In the genomic region with DNA sequence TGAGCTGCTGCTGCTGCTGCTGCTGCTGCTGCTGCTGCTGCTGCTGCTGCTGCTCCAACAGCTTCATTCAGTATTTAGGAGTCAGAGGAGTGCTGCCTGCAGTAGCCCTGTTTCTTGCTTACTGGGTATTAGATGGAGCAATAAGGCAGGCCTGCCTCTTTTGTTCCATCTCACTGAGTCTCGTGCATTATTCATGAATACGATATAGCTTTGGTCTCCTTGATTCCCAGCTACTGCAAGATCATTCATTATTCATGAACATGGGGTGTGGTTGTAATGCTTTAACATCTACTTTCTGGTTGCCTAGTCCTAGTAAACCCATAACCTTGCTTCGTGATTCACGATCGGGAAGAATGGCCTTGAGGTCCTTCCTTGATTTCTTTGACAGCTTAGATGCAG, we compare ENCODE assay signal across 9 mouse cellular contexts. TPM values are rescaled to one million over a fixed set of nuclear protein-coding genes. Genes with fewer than 3 reads are reported as not detected.
DNase-seq lines count a peak whose midpoint lies in the region; ATAC-seq and TF ChIP-seq lines count a peak whose summit lies in the region.
"Had no signal": no experiment of that assay in that cellular context is flagged by ENCODE, and none has a peak within 500 bp of the region (broad histone marks: within the 10 kb centered on the region; RNA-seq: fewer than 3 reads in every experiment).

No protein-coding gene starts in this region.

- no peak for TF ChIP-seq POLR2A in ES-Bruce4 (IDR thresholded peaks at IDR 0.05; ENCODE audit: insufficient read depth, low read length)

- peaks cover 5% of the 10 kb centered on the region; the same call in 1 of the 2 replicates for H3K4me1 ChIP-seq in heart, embryonic 11.5 days (ENCODE audit: control insufficient read depth, insufficient read depth, low read length)
- H3K4me1 ChIP-seq in ES-Bruce4 (ENCODE audit: control insufficient read depth, insufficient read depth, low read length): no peaks in the 10 kb centered on the region
- no peaks in the 10 kb centered on the region for H3K4me1 ChIP-seq in forebrain, embryonic 11.5 days (replicated peaks; ENCODE audit: control insufficient read depth, insufficient read depth, low read length)
- H3K4me1 ChIP-seq in midbrain, embryonic 10.5 days: peaks cover 18% of the 10 kb centered on the region

- no peak overlapping the region for H3K27ac ChIP-seq in heart, embryonic 11.5 days (ENCODE audit: low read depth, low read length)
- H3K27ac ChIP-seq in ES-Bruce4 (ENCODE audit: insufficient read depth, low read length): peak overlapping the region; percentile 76
- peak overlapping the region; percentile 70 for H3K27ac ChIP-seq in forebrain, embryonic 11.5 days (ENCODE audit: low read depth, low read length)
- H3K27ac ChIP-seq in midbrain, embryonic 10.5 days (replicated peaks): peak overlapping the region; percentile 91

- no peak for TF ChIP-seq EP300 in ES-Bruce4 (IDR thresholded peaks at IDR 0.05; ENCODE audit: insufficient read depth, low read depth, low read length)

- WGBS in heart, embryonic 11.5 days (ENCODE audit: insufficient replicate concordance): 26% methylated on average over 5 of the region's 5 CpGs
- WGBS in forebrain, embryonic 11.5 days: 29% methylated on average over 5 of the region's 5 CpGs
- WGBS in midbrain, embryonic 10.5 days: 30% methylated on average over 5 of the region's 5 CpGs

- intact Hi-C loops in heart, postnatal 25 days (cut with DNase I): loop anchor here (5.0 kb wide), 3 partner anchors 110 to 285 kb away; no protein-coding TSS in a partner anchor

- DNase-seq in heart, postnatal 25 days (ENCODE audit: low spot score): no peak
- no peak for DNase-seq in forebrain, embryonic 11.5 days (ENCODE audit: low spot score)
- peak; percentile 13 for DNase-seq in midbrain, embryonic 10.5 days (ENCODE audit: low spot score)
- no peak for DNase-seq in adrenal gland, postnatal 4 days (ENCODE audit: low spot score in 2 of 2)
- DNase-seq in urinary bladder, postnatal 25 days (ENCODE audit: low spot score): no peak
- DNase-seq in adrenal gland, postnatal 10 days: no peak

- no peak for TF ChIP-seq CTCF in ES-Bruce4 (IDR thresholded peaks at IDR 0.05; ENCODE audit: low read depth, low read length)

- H3K9me3 ChIP-seq in heart, embryonic 11.5 days (replicated peaks; ENCODE audit: control insufficient read depth, low read length): no peaks in the 10 kb centered on the region
- no peaks in the 10 kb centered on the region for H3K9me3 ChIP-seq in ES-Bruce4 (replicated peaks; ENCODE audit: control insufficient read depth, insufficient read depth, low read length, poor library complexity, severe bottlenecking)
- H3K9me3 ChIP-seq in forebrain, embryonic 11.5 days (ENCODE audit: control insufficient read depth, low read length): no peaks in the 10 kb centered on the region
- H3K9me3 ChIP-seq in midbrain, embryonic 10.5 days (replicated peaks): no peaks in the 10 kb centered on the region; the same call in 1 of the 2 replicates
- H3K9me3 ChIP-seq: limb, embryonic 15.5 days had no signal

- no peak overlapping the region for H3K4me2 ChIP-seq in heart, embryonic 11.5 days
- H3K4me2 ChIP-seq in forebrain, embryonic 11.5 days (ENCODE audit: low read depth, low read length, severe bottlenecking): no peak overlapping the region

- H3K9ac ChIP-seq in heart, embryonic 11.5 days (ENCODE audit: low read depth, low read length): no peak overlapping the region
- H3K9ac ChIP-seq in ES-Bruce4 (ENCODE audit: low read depth, poor library complexity, severe bottlenecking): no peak overlapping the region
- H3K9ac ChIP-seq in forebrain, embryonic 11.5 days (ENCODE audit: low read length): no peak overlapping the region

- peak overlapping the region; percentile 72; the same call in 1 of the 2 replicates for H3K4me3 ChIP-seq in heart, embryonic 11.5 days (ENCODE audit: low read depth, low read length)
- no peak overlapping the region for H3K4me3 ChIP-seq in ES-Bruce4 (ENCODE audit: low read depth, low read length)
- peak overlapping the region; percentile 56; the same call in 1 of the 2 replicates for H3K4me3 ChIP-seq in forebrain, embryonic 11.5 days (ENCODE audit: low read depth, low read length)
- peak overlapping the region; percentile 69 for H3K4me3 ChIP-seq in midbrain, embryonic 10.5 days

- H3K27me3 ChIP-seq in heart, embryonic 11.5 days (ENCODE audit: control insufficient read depth, insufficient read depth, low read length): no peaks in the 10 kb centered on the region
- no peaks in the 10 kb centered on the region for H3K27me3 ChIP-seq in ES-Bruce4 (ENCODE audit: control insufficient read depth, insufficient read depth, low read length, poor library complexity, severe bottlenecking)
- no peaks in the 10 kb centered on the region for H3K27me3 ChIP-seq in forebrain, embryonic 11.5 days (ENCODE audit: control insufficient read depth, insufficient read depth, low read length)
- no peaks in the 10 kb centered on the region for H3K27me3 ChIP-seq in midbrain, embryonic 10.5 days (ENCODE audit: low read depth, poor library complexity, severe bottlenecking)
- H3K27me3 ChIP-seq: limb, embryonic 15.5 days had no signal

- ATAC-seq in heart, embryonic 11.5 days (replicated peaks; ENCODE audit: insufficient number of reproducible peaks, low FRiP score, low TSS enrichment): no peak
- peak; percentile 68 for ATAC-seq in forebrain, embryonic 11.5 days (replicated peaks; ENCODE audit: low FRiP score)

- no peaks in the 10 kb centered on the region for H3K36me3 ChIP-seq in heart, embryonic 11.5 days (ENCODE audit: control insufficient read depth, insufficient read depth, low read length)
- peaks cover 16% of the 10 kb centered on the region for H3K36me3 ChIP-seq in ES-Bruce4 (ENCODE audit: control insufficient read depth, insufficient read depth, low read length, poor library complexity, severe bottlenecking)
- no peaks in the 10 kb centered on the region for H3K36me3 ChIP-seq in forebrain, embryonic 11.5 days (ENCODE audit: control insufficient read depth, insufficient read depth, low read length)
- peaks cover 28% of the 10 kb centered on the region for H3K36me3 ChIP-seq in midbrain, embryonic 10.5 days

RNA-seq across cellular contexts. Expression of a gene that starts 4.2 kb away (rescaled TPM):
- 165 and 182 TPM in 2 replicates for polyA plus RNA-seq in heart, embryonic 11.5 days (2014; fragmentation: Nextera tagmentation; extraction: Ambion mirVana)
- 100 to 1,000 TPM; 205 to 246 TPM for total RNA-seq in heart, postnatal 25 days (2021)
- polyA plus RNA-seq in ES-Bruce4 (2011; ENCODE audit: insufficient read depth, insufficient read length, low read depth, missing spikeins): 387 and 391 TPM in 2 replicates
- polyA plus RNA-seq in forebrain, embryonic 11.5 days (2014; fragmentation: Nextera tagmentation; extraction: Ambion mirVana): 294 and 300 TPM in 2 replicates
- polyA plus RNA-seq in midbrain, embryonic 10.5 days (2016; fragmentation: Nextera tagmentation; extraction: Ambion mirVana): 261 and 308 TPM in 2 replicates
- total RNA-seq in adrenal gland, postnatal 4 days (2021): 100 to 1,000 TPM; 348 to 400 TPM
- total RNA-seq in adrenal gland, postnatal 10 days (2021): 100 to 1,000 TPM; 307 to 320 TPM

RNA-seq across cellular contexts. Expression of a gene that starts 25.4 kb away (rescaled TPM):
- 77.1 and 89.3 TPM in 2 replicates for polyA plus RNA-seq in heart, embryonic 11.5 days (2014; fragmentation: Nextera tagmentation; extraction: Ambion mirVana)
- 100 to 1,000 TPM; 133 to 152 TPM for total RNA-seq in heart, postnatal 25 days (2021)
- polyA plus RNA-seq in ES-Bruce4 (2011; ENCODE audit: insufficient read depth, insufficient read length, low read depth, missing spikeins): 83.3 and 94.9 TPM in 2 replicates
- 117 and 123 TPM in 2 replicates for polyA plus RNA-seq in forebrain, embryonic 11.5 days (2014; fragmentation: Nextera tagmentation; extraction: Ambion mirVana)
- 117 and 129 TPM in 2 replicates for polyA plus RNA-seq in midbrain, embryonic 10.5 days (2016; fragmentation: Nextera tagmentation; extraction: Ambion mirVana)
- 100 to 1,000 TPM; 173 to 185 TPM for total RNA-seq in adrenal gland, postnatal 4 days (2021)
- total RNA-seq in adrenal gland, postnatal 10 days (2021): 100 to 1,000 TPM; 145 to 183 TPM

RNA-seq across cellular contexts. Expression of a gene that starts 41.4 kb away (rescaled TPM):
- polyA plus RNA-seq in heart, embryonic 11.5 days (2014; fragmentation: Nextera tagmentation; extraction: Ambion mirVana): 40.7 and 53.7 TPM in 2 replicates
- total RNA-seq in heart, postnatal 25 days (2021): 1 to 10 TPM; 4.3 to 6.5 TPM
- polyA plus RNA-seq in ES-Bruce4 (2011; ENCODE audit: insufficient read depth, insufficient read length, low read depth, missing spikeins): 50.9 and 52.2 TPM in 2 replicates
- polyA plus RNA-seq in forebrain, embryonic 11.5 days (2014; fragmentation: Nextera tagmentation; extraction: Ambion mirVana): 69.5 and 74.3 TPM in 2 replicates
- 66.8 and 80.9 TPM in 2 replicates for polyA plus RNA-seq in midbrain, embryonic 10.5 days (2016; fragmentation: Nextera tagmentation; extraction: Ambion mirVana)
- 10 to 100 TPM; 49.7 to 53.2 TPM for total RNA-seq in adrenal gland, postnatal 4 days (2021)
- 10 to 100 TPM; 18.9 to 28.3 TPM for total RNA-seq in adrenal gland, postnatal 10 days (2021)

RNA-seq across cellular contexts. Expression of a gene that starts 44.9 kb away (rescaled TPM):
- 307 and 308 TPM in 2 replicates for polyA plus RNA-seq in heart, embryonic 11.5 days (2014; fragmentation: Nextera tagmentation; extraction: Ambion mirVana)
- total RNA-seq in heart, postnatal 25 days (2021): 100 to 1,000 TPM; 677 to 733 TPM
- 110 and 121 TPM in 2 replicates for polyA plus RNA-seq in ES-Bruce4 (2011; ENCODE audit: insufficient read depth, insufficient read length, low read depth, missing spikeins)
- polyA plus RNA-seq in forebrain, embryonic 11.5 days (2014; fragmentation: Nextera tagmentation; extraction: Ambion mirVana): 172 and 184 TPM in 2 replicates
- polyA plus RNA-seq in midbrain, embryonic 10.5 days (2016; fragmentation: Nextera tagmentation; extraction: Ambion mirVana): 185 and 187 TPM in 2 replicates
- 100 to 1,000 TPM; 271 to 272 TPM for total RNA-seq in adrenal gland, postnatal 4 days (2021)
- 100 to 1,000 TPM; 446 to 511 TPM for total RNA-seq in adrenal gland, postnatal 10 days (2021)

RNA-seq across cellular contexts. Expression of a gene that starts 45.0 kb away (rescaled TPM):
- 36.6 and 39.2 TPM in 2 replicates for polyA plus RNA-seq in heart, embryonic 11.5 days (2014; fragmentation: Nextera tagmentation; extraction: Ambion mirVana)
- 10 to 100 TPM; 21.2 to 22.0 TPM for total RNA-seq in heart, postnatal 25 days (2021)
- polyA plus RNA-seq in ES-Bruce4 (2011; ENCODE audit: insufficient read depth, insufficient read length, low read depth, missing spikeins): 40.5 and 41.4 TPM in 2 replicates
- polyA plus RNA-seq in forebrain, embryonic 11.5 days (2014; fragmentation: Nextera tagmentation; extraction: Ambion mirVana): 88.9 and 95.9 TPM in 2 replicates
- polyA plus RNA-seq in midbrain, embryonic 10.5 days (2016; fragmentation: Nextera tagmentation; extraction: Ambion mirVana): 104 and 107 TPM in 2 replicates
- total RNA-seq in adrenal gland, postnatal 4 days (2021): 10 to 100 TPM; 34.5 to 39.9 TPM
- total RNA-seq in adrenal gland, postnatal 10 days (2021): 10 to 100 TPM; 31.3 to 34.2 TPM
